Mouse (Mus musculus) forebrain, embryonic 12.5 days (tissue): Measurements from ENCODE around the gene Cbx1. TPM values are rescaled to one million over a fixed set of nuclear protein-coding genes. Genes with fewer than 3 reads are reported as not detected.

Experiments used
- ATAC-seq: fragments of 200-750 bp; cut with Nextera tagmentation; 2 replicates; pipeline ENCODE4 v1.8.0; 2017; ENCODE audit warnings: moderate TSS enrichment; ENCODE audit not compliant: low FRiP score
- H3K27ac ChIP-seq: fragments of 300-500 bp; sonication (generic); 2 replicates; pipeline ENCODE4 v1.5.1; 2016; ENCODE audit warnings: mild to moderate bottlenecking
- H3K27me3 ChIP-seq: fragments of 300-500 bp; sonication (generic); 2 replicates; pipeline ENCODE4 v1.6.1; 2016; ENCODE audit warnings: mild to moderate bottlenecking
- H3K36me3 ChIP-seq: fragments of 300-500 bp; sonication (generic); replicated peaks from 2 replicates; pipeline ENCODE4 v1.6.1; 2016; ENCODE audit warnings: mild to moderate bottlenecking
- H3K4me1 ChIP-seq: fragments of 300-500 bp; sonication (generic); 2 replicates; pipeline ENCODE4 v1.6.1; 2016
- H3K4me2 ChIP-seq: fragments of 300-500 bp; sonication (generic); 2 replicates; pipeline ENCODE4 v1.6.1; 2016; ENCODE audit warnings: mild to moderate bottlenecking, moderate library complexity
- H3K4me3 ChIP-seq: fragments of 300-500 bp; sonication (generic); replicated peaks from 2 replicates; pipeline ENCODE4 v1.5.1; 2016; ENCODE audit warnings: mild to moderate bottlenecking
- H3K9ac ChIP-seq: fragments of 300-500 bp; sonication (generic); 2 replicates; pipeline ENCODE4 v1.6.1; 2016; ENCODE audit warnings: mild to moderate bottlenecking
- H3K9me3 ChIP-seq: fragments of 300-500 bp; sonication (generic); 2 replicates; pipeline ENCODE4 v1.6.1; 2016
- WGBS: fragments of 180-500 bp; shearing (Covaris S2); methylation state at CpG from one replicate; pipeline ENCODE4 v1.1.7; 2016; 5-methylcytosine and 5-hydroxymethylcytosine counted together
- polyA plus RNA-seq: library from polyadenylated mRNA; unstranded; fragments of >200 nt; fragmentation: Nextera tagmentation; extraction: Ambion mirVana; gene quantifications from 2 replicates; pipeline ENCODE4 v1.2.1, GENCODE M21; 2016

Cbx1 gene
- polyA plus RNA-seq = 168 and 172 TPM in 2 replicates

GRCm38 (mm10) chr11:96788871-96789795 lies at the start of gene Cbx1:
TSS of gene Cbx1 (plus strand) at chr11:96789127.
- peak within 1 kb of the TSS; percentile 97 for H3K4me3 ChIP-seq
- H3K27me3 ChIP-seq = no peaks in the 10 kb centered on the region
- H3K4me2 ChIP-seq = peak within 1 kb of the TSS; percentile 94
- ATAC-seq = peak; percentile 99
- H3K27ac ChIP-seq = peak within 1 kb of the TSS; percentile 99
- 1% methylated on average over 93 of the region's 93 CpGs for WGBS
- peaks cover 34% of the 10 kb centered on the region for H3K4me1 ChIP-seq
- no peaks in the 10 kb centered on the region for H3K9me3 ChIP-seq
- H3K9ac ChIP-seq = peak within 1 kb of the TSS; percentile 97
- peaks cover 7% of the 10 kb centered on the region; the same call in 1 of the 2 replicates for H3K36me3 ChIP-seq

GRCm38 (mm10) chr11:96740796-96741195 lies 48.1 kb upstream of the Cbx1 start:
- 60% methylated on average over 12 of the region's 12 CpGs for WGBS
- no peak overlapping the region for H3K9ac ChIP-seq
- H3K27ac ChIP-seq = no peak overlapping the region
- no peaks in the 10 kb centered on the region for H3K9me3 ChIP-seq
- H3K27me3 ChIP-seq = peaks cover 61% of the 10 kb centered on the region
- H3K36me3 ChIP-seq = no peaks in the 10 kb centered on the region
- H3K4me1 ChIP-seq = peaks cover 55% of the 10 kb centered on the region
- no peak for ATAC-seq
- H3K4me2 ChIP-seq = no peak overlapping the region
- H3K4me3 ChIP-seq = no peak overlapping the region

DNA sequence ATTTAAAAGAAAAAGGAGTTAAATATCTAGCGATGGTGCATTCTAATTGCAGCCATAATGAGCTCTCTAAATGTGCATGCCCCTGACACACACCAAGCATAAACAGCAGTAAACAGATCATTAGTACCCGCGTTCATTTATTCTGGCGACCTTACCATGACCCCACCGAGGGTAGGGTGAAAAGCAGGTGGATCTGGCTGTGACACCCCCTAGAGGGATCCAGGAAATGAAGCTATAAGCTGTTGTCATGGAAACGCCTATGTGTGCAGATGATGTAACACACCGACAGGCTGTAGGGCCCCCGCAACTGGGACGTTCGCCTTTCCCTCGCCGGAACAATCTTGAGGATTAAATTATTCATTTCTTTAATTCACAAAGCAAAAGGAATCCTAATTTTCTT lies 46.9 kb upstream of the Cbx1 start:
- peak; percentile 83 for ATAC-seq
- Histone ChIP-seq H3K4me2 (peak overlapping the region; percentile 42), H3K4me3 (0 out of 2 replicates have a peak overlapping the region, but pooled peaks have one; percentile 1), H3K4me1 (peaks cover 49% of the 10 kb centered on the region), H3K27ac (peak overlapping the region; percentile 73), H3K9me3 (no peaks in the 10 kb centered on the region), H3K9ac (no peak overlapping the region), H3K36me3 (no peaks in the 10 kb centered on the region), H3K27me3 (peaks cover 57% of the 10 kb centered on the region)
- WGBS = under 1% methylated on average over 12 of the region's 12 CpGs

DNA sequence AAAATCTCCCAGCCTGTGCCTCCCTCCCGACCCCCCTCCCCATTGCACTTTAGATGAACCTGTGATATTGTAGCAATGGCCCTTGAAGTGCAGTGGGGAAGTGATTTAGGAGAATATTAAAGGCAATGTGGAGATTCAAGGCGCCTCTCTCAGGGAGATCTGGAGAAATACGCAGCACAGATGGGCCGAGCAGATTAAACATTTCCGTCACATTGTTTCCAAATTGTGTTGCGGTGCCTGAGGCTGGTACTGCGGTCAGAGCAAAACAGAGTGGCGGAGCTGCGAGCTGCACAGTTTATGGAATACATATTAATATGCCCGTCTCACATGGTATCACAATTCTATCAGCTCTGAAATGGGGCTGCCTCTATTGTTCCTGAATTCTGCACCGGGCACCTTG lies 45.9 kb upstream of the Cbx1 start:
- H3K4me2 ChIP-seq = 0 out of 2 replicates have a peak overlapping the region, but pooled peaks have one; percentile 4
- 35% methylated on average over 11 of the region's 11 CpGs for WGBS
- no peak for ATAC-seq
- no peak overlapping the region for H3K4me3 ChIP-seq
- no peak overlapping the region for H3K9ac ChIP-seq
- H3K27me3 ChIP-seq = peaks cover 57% of the 10 kb centered on the region
- H3K36me3 ChIP-seq = no peaks in the 10 kb centered on the region
- peaks cover 54% of the 10 kb centered on the region for H3K4me1 ChIP-seq
- no peaks in the 10 kb centered on the region for H3K9me3 ChIP-seq
- peak overlapping the region; percentile 22 for H3K27ac ChIP-seq

DNA sequence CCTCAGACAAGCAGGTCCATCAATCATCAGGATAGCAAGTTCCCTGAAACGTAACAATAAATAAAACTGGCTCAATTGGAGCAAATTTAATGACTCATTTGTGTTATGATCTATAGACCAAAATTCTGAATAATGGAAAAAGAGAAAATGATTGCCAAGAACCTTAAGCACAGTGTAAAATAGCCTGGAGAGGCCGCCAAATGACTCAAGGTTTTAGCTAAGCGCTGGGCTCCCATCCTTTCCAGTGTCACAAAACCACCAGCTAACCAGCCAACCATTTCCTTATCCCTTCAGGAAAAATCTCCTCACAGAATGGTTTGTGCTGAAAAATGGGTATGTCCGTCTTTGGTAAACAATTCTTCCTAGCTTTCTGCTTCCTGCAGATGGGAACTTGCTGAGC lies 45.0 kb upstream of the Cbx1 start:
- Histone ChIP-seq H3K4me2 (no peak overlapping the region), H3K27ac (0 out of 2 replicates have a peak overlapping the region, but pooled peaks have one; percentile 22), H3K9ac (no peak overlapping the region), H3K36me3 (no peaks in the 10 kb centered on the region), H3K9me3 (no peaks in the 10 kb centered on the region), H3K4me1 (peaks cover 49% of the 10 kb centered on the region), H3K4me3 (no peak overlapping the region), H3K27me3 (peaks cover 59% of the 10 kb centered on the region)
- WGBS = 80% methylated on average over 4 of the region's 4 CpGs
- no peak for ATAC-seq

DNA sequence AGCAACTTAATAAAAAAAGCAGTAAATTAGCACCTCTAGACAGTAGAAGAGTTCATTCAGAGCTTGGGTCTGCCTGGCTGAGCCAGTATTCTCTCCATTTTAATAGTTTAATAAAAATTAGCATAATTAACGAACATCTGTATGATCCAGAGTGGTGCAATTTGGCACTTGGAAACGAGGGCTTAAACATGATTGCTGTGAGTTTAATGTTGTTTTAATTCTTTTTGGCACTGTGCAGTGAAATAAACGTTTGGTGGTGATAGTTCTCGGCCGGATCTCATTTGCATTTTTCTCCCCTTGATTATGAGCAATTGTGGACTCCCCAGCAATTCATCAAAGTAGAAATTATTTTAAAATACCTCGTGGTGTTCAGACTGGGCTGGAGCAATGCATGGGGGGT lies 42.3 kb upstream of the Cbx1 start:
- Histone ChIP-seq H3K27ac (0 out of 2 replicates have a peak overlapping the region, but pooled peaks have one; percentile 37), H3K9ac (no peak overlapping the region), H3K4me1 (peaks cover 26% of the 10 kb centered on the region), H3K4me2 (no peak overlapping the region), H3K27me3 (peaks cover 44% of the 10 kb centered on the region), H3K9me3 (no peaks in the 10 kb centered on the region), H3K4me3 (no peak overlapping the region), H3K36me3 (no peaks in the 10 kb centered on the region)
- WGBS = 59% methylated on average over 6 of the region's 6 CpGs
- ATAC-seq = no peak

- Histone ChIP-seq H3K4me2 (no peak overlapping the region), H3K36me3 (no peaks in the 10 kb centered on the region), H3K9ac (no peak overlapping the region), H3K27ac (no peak overlapping the region), H3K9me3 (no peaks in the 10 kb centered on the region), H3K4me1 (peaks cover 17% of the 10 kb centered on the region), H3K4me3 (no peak overlapping the region), H3K27me3 (peaks cover 44% of the 10 kb centered on the region)
- ATAC-seq = no peak
- 47% methylated on average over 3 of the region's 3 CpGs for WGBS
Observed at GRCm38 (mm10) chr11:96747555-96747954, 41.4 kb upstream of the Cbx1 start.

- no peaks in the 10 kb centered on the region for H3K36me3 ChIP-seq
- H3K4me2 ChIP-seq = no peak overlapping the region
- H3K9ac ChIP-seq = no peak overlapping the region
- no peaks in the 10 kb centered on the region for H3K4me1 ChIP-seq
- H3K27me3 ChIP-seq = no peaks in the 10 kb centered on the region
- ATAC-seq = no peak
- no peak overlapping the region for H3K27ac ChIP-seq
- H3K4me3 ChIP-seq = no peak overlapping the region
- WGBS = 96% methylated on average over 2 of the region's 2 CpGs
- H3K9me3 ChIP-seq = no peaks in the 10 kb centered on the region
Observed at GRCm38 (mm10) chr11:96755298-96755697, 33.6 kb upstream of the Cbx1 start.

DNA sequence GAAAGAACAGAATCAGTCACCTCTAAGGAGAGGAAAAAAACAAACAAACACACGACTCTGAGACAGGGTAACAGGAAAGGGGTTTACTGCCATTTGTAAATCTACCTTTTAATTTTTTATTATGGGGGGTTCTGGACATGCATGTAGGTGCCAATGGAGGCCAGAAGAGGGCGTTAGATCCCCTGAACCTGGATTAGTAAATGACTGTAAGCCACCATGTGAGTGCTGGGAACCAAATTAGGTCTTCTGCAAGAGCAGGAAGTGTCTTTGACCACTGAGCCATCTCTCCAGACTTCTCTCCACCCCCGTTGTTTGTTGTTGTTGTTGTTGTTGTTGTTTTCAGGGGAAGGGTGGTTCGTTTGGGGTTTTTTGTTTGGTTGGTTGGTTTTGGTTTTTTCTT lies 31.5 kb upstream of the Cbx1 start:
- no peaks in the 10 kb centered on the region for H3K4me1 ChIP-seq
- no peak overlapping the region for H3K27ac ChIP-seq
- H3K27me3 ChIP-seq = no peaks in the 10 kb centered on the region
- WGBS = 58% methylated on average over 4 of the region's 4 CpGs
- H3K9me3 ChIP-seq = no peaks in the 10 kb centered on the region
- no peaks in the 10 kb centered on the region for H3K36me3 ChIP-seq
- ATAC-seq = no peak
- no peak overlapping the region for H3K4me3 ChIP-seq
- no peak overlapping the region for H3K9ac ChIP-seq
- H3K4me2 ChIP-seq = no peak overlapping the region

- 76% methylated on average over 5 of the region's 5 CpGs for WGBS
- no peak for ATAC-seq
- no peaks in the 10 kb centered on the region for H3K27me3 ChIP-seq
Observed at GRCm38 (mm10) chr11:96758402-96758801, 30.5 kb upstream of the Cbx1 start.

GRCm38 (mm10) chr11:96760042-96760441 lies 28.9 kb upstream of the Cbx1 start:
- Histone ChIP-seq H3K9me3 (no peaks in the 10 kb centered on the region), H3K36me3 (no peaks in the 10 kb centered on the region), H3K27me3 (no peaks in the 10 kb centered on the region), H3K27ac (no peak overlapping the region), H3K4me3 (no peak overlapping the region), H3K4me2 (no peak overlapping the region), H3K4me1 (peaks cover 18% of the 10 kb centered on the region), H3K9ac (no peak overlapping the region)
- 0 out of 2 replicates have a peak, but pooled peaks have one; percentile 11 for ATAC-seq
- 42% methylated on average over 3 of the region's 3 CpGs for WGBS

More at GRCm38 (mm10) chr11:96758402-96758801, 30.5 kb upstream of the Cbx1 start:
- no peaks in the 10 kb centered on the region for H3K36me3 ChIP-seq
- H3K9ac ChIP-seq = no peak overlapping the region
- H3K27ac ChIP-seq = no peak overlapping the region
- H3K4me3 ChIP-seq = no peak overlapping the region
- H3K4me1 ChIP-seq = peaks cover 3% of the 10 kb centered on the region; the same call in 1 of the 2 replicates
- no peak overlapping the region for H3K4me2 ChIP-seq
- no peaks in the 10 kb centered on the region for H3K9me3 ChIP-seq

- WGBS = 87% methylated on average over 7 of the region's 7 CpGs
- no peak overlapping the region for H3K27ac ChIP-seq
- no peak for ATAC-seq
- H3K4me1 ChIP-seq = peaks cover 35% of the 10 kb centered on the region
- H3K9me3 ChIP-seq = no peaks in the 10 kb centered on the region
- H3K27me3 ChIP-seq = no peaks in the 10 kb centered on the region
- no peak overlapping the region for H3K4me3 ChIP-seq
- H3K9ac ChIP-seq = no peak overlapping the region
- no peaks in the 10 kb centered on the region for H3K36me3 ChIP-seq
- H3K4me2 ChIP-seq = no peak overlapping the region
Observed at GRCm38 (mm10) chr11:96761984-96762383, 26.9 kb upstream of the Cbx1 start.
